Mouse (Mus musculus) ES-E14 (cell line): Measurements from ENCODE around the gene Prr7.

Experiments used
- HCFC1 ChIP-seq: IDR thresholded peaks from 2 replicates; pipeline ENCODE4 v1.6.1; 2012; ENCODE audit warnings: low read length, inconsistent platforms, borderline replicate concordance; ENCODE audit not compliant: insufficient read depth
- MAFK ChIP-seq: IDR thresholded peaks from 2 replicates; pipeline ENCODE4 v1.6.1; 2014; ENCODE audit warnings: mild to moderate bottlenecking, low read depth, low read length, inconsistent platforms; ENCODE audit not compliant: insufficient read depth
- ZC3H11A ChIP-seq: IDR thresholded peaks from 2 replicates; pipeline ENCODE4 v1.6.1; 2012; ENCODE audit warnings: low read depth, mild to moderate bottlenecking, inconsistent platforms, low read length, borderline replicate concordance
- ZNF384 ChIP-seq: IDR thresholded peaks from 2 replicates; pipeline ENCODE4 v1.6.1; 2012; ENCODE audit warnings: low read depth, low read length, inconsistent platforms

GRCm38 (mm10) chr13:55502405-55502804 lies 38.3 kb downstream of the Prr7 start:
- TF ChIP-seq ZC3H11A: no peak
- TF ChIP-seq HCFC1: no peak
- TF ChIP-seq MAFK: no peak
- TF ChIP-seq ZNF384: no peak
